Mouse (Mus musculus): ENCODE measurements around the gene Patj. TPM values are rescaled to one million over a fixed set of nuclear protein-coding genes. Genes with fewer than 3 reads are reported as not detected.
A peak's percentile ranks its signal among the peaks of the same experiment; 100 is the strongest.

The Patj gene
- polyA plus RNA-seq, 1 experiment from 2014 or later: 7.5 TPM

- ATAC-seq: no peak
- Histone ChIP-seq H3K9me3 (no peaks in the 10 kb centered on the region), H3K4me1 (replicated peaks) (0 out of 2 replicates have a peak, but pooled peaks cover 2% of the 10 kb centered on the region), H3K36me3 (no peaks in the 10 kb centered on the region), H3K4me2 (replicated peaks) (no peak overlapping the region), H3K27ac (no peak overlapping the region), H3K9ac (replicated peaks) (no peak overlapping the region), H3K4me3 (replicated peaks) (no peak overlapping the region), H3K27me3 (no peaks in the 10 kb centered on the region)
- 94% methylated on average over 5 of the region's 5 CpGs for WGBS
Observed at GRCm38 (mm10) chr4:98450829-98451228, 55.2 kb downstream of the Patj start.

DNA sequence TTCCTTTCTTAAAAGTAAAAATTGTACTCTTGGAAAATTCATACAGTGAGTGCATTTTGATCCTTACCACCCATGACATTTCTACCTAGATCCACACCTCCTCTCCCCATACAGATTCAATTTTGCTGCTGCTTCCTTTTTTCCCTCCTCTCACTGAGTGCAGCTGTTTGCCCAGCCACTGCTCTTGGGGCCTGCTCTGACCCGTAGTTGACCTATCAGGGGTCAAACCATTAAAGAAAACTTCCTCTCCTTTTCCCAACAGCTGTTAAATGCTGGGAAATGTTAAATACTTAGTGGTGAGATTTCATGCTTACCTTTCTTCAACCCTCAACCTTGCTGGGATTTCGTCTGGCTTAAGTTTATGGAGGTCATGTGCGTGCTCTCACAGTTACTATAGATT lies 55.7 kb downstream of the Patj start:
- no peak overlapping the region for H3K9ac ChIP-seq (replicated peaks)
- WGBS: 84% methylated on average over 3 of the region's 3 CpGs
- ATAC-seq: no peak

GRCm38 (mm10) chr4:98452725-98453124 lies 57.1 kb downstream of the Patj start:
- no peak for ATAC-seq
- Histone ChIP-seq H3K9ac (replicated peaks) (no peak overlapping the region), H3K27me3 (no peaks in the 10 kb centered on the region), H3K4me2 (replicated peaks) (no peak overlapping the region), H3K4me1 (replicated peaks) (0 out of 2 replicates have a peak, but pooled peaks cover 2% of the 10 kb centered on the region), H3K27ac (no peak overlapping the region), H3K36me3 (no peaks in the 10 kb centered on the region), H3K9me3 (no peaks in the 10 kb centered on the region), H3K4me3 (replicated peaks) (no peak overlapping the region)
- WGBS: 94% methylated on average over 2 of the region's 2 CpGs

More for the DNA sequence above, 55.7 kb downstream of the Patj start:
- Histone ChIP-seq H3K4me2 (replicated peaks) (no peak overlapping the region), H3K27ac (no peak overlapping the region), H3K36me3 (no peaks in the 10 kb centered on the region), H3K9me3 (no peaks in the 10 kb centered on the region), H3K4me1 (replicated peaks) (0 out of 2 replicates have a peak, but pooled peaks cover 2% of the 10 kb centered on the region), H3K27me3 (no peaks in the 10 kb centered on the region), H3K4me3 (replicated peaks) (no peak overlapping the region)

DNA sequence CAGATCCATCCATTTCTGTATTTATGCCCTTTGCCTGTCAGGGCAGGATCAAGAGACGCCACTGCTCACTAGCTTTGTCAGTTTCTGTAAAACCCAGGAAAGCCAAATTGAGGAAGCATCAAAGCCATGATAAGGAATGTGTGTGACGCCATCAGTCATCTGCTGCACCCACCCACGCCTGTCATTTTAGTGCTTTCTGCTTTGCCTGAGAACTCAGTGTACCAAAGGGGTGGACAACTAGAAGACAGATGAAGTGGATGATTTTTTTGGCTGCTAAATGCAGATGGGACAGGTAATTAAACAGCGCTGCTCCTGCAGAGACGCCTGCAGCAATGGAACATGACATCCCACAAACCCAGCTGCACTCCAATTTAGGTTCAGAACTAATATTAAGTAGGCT lies 57.6 kb downstream of the Patj start:
- ATAC-seq: no peak
- Histone ChIP-seq H3K9me3 (no peaks in the 10 kb centered on the region), H3K27ac (no peak overlapping the region), H3K9ac (replicated peaks) (no peak overlapping the region), H3K4me3 (replicated peaks) (no peak overlapping the region), H3K27me3 (no peaks in the 10 kb centered on the region), H3K4me1 (replicated peaks) (0 out of 2 replicates have a peak, but pooled peaks cover 2% of the 10 kb centered on the region), H3K4me2 (replicated peaks) (no peak overlapping the region), H3K36me3 (no peaks in the 10 kb centered on the region)
- 87% methylated on average over 5 of the region's 5 CpGs for WGBS

DNA sequence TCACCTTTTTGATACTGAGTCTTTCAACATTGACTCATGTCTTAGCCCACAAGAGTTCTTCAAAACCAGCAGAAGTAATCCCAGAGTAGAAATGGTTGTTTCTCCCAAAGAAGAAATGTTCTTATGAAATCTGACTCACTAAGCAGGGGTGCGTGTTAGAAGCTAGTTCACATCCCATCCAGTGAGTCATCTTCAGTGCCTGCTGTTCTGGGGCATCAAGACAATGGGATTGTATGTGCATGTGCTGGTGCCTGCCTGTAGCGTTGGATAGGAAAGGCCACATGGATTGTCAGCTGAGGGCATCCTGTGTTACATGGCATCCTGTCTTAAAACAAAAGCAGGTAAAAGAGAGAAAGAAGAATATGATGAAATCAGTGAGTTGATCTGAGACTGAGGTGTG lies 59.8 kb downstream of the Patj start:
- Histone ChIP-seq H3K27me3 (no peaks in the 10 kb centered on the region), H3K9ac (replicated peaks) (no peak overlapping the region), H3K4me1 (replicated peaks) (0 out of 2 replicates have a peak, but pooled peaks cover 2% of the 10 kb centered on the region), H3K27ac (no peak overlapping the region), H3K9me3 (no peaks in the 10 kb centered on the region), H3K36me3 (no peaks in the 10 kb centered on the region), H3K4me2 (replicated peaks) (no peak overlapping the region), H3K4me3 (replicated peaks) (no peak overlapping the region)
- ATAC-seq: no peak
- WGBS: 94% methylated on average over 2 of the region's 2 CpGs

DNA sequence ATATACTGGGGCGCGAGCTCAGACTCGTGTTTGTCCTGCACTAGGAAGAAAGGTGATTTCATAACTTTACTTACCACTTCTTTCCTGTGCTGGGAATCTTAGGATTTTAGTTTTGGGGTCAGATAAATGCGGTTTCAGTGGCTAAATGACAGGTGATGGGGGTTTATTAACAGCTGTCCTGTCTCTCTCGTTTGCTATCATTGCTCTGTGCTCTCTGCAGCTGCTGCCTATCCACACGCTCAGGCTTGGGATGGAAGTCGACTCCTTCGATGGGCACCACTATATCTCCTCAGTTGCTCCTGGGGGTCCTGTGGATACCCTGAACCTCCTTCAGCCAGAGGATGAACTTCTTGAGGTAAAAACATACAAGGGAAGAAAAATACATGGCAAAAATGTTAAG lies 60.3 kb downstream of the Patj start:
- Histone ChIP-seq H3K27ac (no peak overlapping the region), H3K9ac (replicated peaks) (no peak overlapping the region), H3K36me3 (no peaks in the 10 kb centered on the region), H3K4me2 (replicated peaks) (no peak overlapping the region), H3K4me3 (replicated peaks) (no peak overlapping the region), H3K27me3 (no peaks in the 10 kb centered on the region), H3K9me3 (no peaks in the 10 kb centered on the region), H3K4me1 (replicated peaks) (0 out of 2 replicates have a peak, but pooled peaks cover 2% of the 10 kb centered on the region)
- ATAC-seq: no peak
- WGBS: 94% methylated on average over 8 of the region's 8 CpGs

GRCm38 (mm10) chr4:98461804-98462341 lies 66.3 kb downstream of the Patj start:
- no peak overlapping the region for H3K4me2 ChIP-seq (replicated peaks)
- no peaks in the 10 kb centered on the region for H3K4me1 ChIP-seq (replicated peaks)
- peak; percentile 37; the same call in 1 of the 2 replicates for ATAC-seq
- no peak overlapping the region for H3K4me3 ChIP-seq (replicated peaks)
- no peaks in the 10 kb centered on the region for H3K36me3 ChIP-seq
- WGBS: 96% methylated on average over 2 of the region's 2 CpGs
- H3K27ac ChIP-seq: no peak overlapping the region
- no peaks in the 10 kb centered on the region for H3K27me3 ChIP-seq
- H3K9me3 ChIP-seq: no peaks in the 10 kb centered on the region
- H3K9ac ChIP-seq (replicated peaks): no peak overlapping the region

DNA sequence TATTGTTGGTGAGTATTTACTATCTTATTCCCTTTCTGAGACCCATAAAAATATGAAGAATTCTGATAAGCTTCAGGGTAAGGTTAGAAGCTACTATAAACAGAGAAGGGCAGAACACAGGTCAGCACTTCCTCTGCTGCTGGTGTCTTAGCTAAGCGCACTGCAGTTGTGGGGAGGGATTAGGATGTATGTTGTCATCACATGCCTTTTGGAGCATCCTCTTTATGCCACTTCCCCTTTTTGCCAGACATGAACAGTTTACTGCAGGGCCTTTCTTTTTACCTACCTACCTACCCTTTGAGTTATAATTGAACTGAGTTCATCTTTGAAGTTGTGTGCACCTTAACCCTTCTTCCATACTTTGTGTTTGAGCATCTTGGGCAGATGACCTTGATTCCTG lies 69.9 kb downstream of the Patj start:
- no peak for ATAC-seq
- H3K4me1 ChIP-seq (replicated peaks): no peaks in the 10 kb centered on the region
- no peak overlapping the region for H3K4me2 ChIP-seq (replicated peaks)
- WGBS: 89% methylated on average over 1 of the region's 1 CpGs
- H3K36me3 ChIP-seq: no peaks in the 10 kb centered on the region
- H3K27ac ChIP-seq: no peak overlapping the region
- H3K4me3 ChIP-seq (replicated peaks): no peak overlapping the region
- no peaks in the 10 kb centered on the region for H3K27me3 ChIP-seq
- no peaks in the 10 kb centered on the region for H3K9me3 ChIP-seq
- no peak overlapping the region for H3K9ac ChIP-seq (replicated peaks)

DNA sequence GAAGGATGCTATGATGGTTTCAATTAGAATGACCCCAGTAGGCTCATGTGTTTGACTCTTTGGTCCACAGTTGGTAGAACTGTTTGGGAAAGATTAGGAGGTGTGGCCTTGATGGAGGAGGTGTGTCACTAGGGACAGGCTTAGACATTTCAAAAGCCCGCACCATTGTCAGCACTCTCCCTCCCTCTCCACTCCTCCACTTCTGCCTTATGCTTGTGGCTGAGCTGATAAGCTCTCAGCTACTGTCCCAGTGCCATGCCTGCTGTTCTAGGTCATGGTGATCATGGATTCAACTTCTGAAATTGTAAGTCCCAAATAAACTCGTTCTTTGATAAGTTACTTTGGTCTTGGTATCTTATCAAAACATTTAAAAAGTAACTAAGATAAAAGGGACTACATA lies 70.3 kb downstream of the Patj start:
- Histone ChIP-seq H3K27me3 (no peaks in the 10 kb centered on the region), H3K9me3 (no peaks in the 10 kb centered on the region), H3K4me3 (replicated peaks) (no peak overlapping the region), H3K27ac (no peak overlapping the region), H3K4me2 (replicated peaks) (no peak overlapping the region), H3K36me3 (no peaks in the 10 kb centered on the region), H3K4me1 (replicated peaks) (no peaks in the 10 kb centered on the region), H3K9ac (replicated peaks) (no peak overlapping the region)
- WGBS: 80% methylated on average over 2 of the region's 2 CpGs
- ATAC-seq: no peak

DNA sequence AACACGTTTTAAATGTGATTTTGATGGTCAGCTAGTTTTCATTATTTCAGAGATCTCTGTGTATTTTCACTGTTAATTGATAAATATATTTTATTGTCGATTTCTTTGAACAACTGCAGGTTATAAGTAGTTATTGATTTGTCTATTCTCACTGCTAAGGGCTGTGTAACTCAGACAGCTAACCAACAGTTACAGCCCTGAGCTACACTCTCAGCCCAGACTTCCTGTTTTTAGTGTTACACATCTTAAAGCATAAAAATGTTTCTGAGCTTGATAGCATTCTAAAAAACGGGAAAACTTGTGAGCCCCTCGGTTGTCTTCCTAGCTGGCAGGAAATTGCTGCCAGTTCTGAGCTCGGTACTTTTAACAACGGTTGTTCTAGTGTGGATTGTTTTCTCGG lies 75.8 kb downstream of the Patj start:
- H3K9ac ChIP-seq (replicated peaks): no peak overlapping the region
- H3K36me3 ChIP-seq: no peaks in the 10 kb centered on the region
- H3K27me3 ChIP-seq: no peaks in the 10 kb centered on the region
- H3K27ac ChIP-seq: no peak overlapping the region
- no peak overlapping the region for H3K4me2 ChIP-seq (replicated peaks)
- no peak for ATAC-seq
- 88% methylated on average over 7 of the region's 7 CpGs for WGBS
- no peaks in the 10 kb centered on the region for H3K4me1 ChIP-seq (replicated peaks)
- no peaks in the 10 kb centered on the region for H3K9me3 ChIP-seq
- H3K4me3 ChIP-seq (replicated peaks): no peak overlapping the region

DNA sequence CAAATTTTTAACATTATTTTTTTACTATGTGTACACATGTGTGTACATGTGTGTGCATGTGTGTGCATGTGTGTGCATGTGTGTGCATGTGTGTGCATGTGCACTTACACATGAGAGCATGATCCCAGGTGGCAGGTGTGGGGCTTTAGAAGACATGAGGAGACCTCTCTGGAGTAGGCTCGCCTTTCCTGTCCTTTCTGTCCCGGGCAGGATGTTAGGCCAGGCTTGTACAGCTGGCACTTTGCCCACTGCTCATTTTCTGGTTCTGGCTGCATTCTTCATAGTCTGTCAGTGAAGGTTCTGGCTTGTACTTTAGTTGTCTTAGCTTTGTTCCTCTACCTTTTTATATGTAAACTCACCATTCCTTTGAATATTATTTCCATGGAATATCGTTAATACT lies 77.9 kb downstream of the Patj start:
- ATAC-seq: no peak
- WGBS: 77% methylated on average over 3 of the region's 3 CpGs
- no peak overlapping the region for H3K4me3 ChIP-seq (replicated peaks)
- H3K4me1 ChIP-seq (replicated peaks): no peaks in the 10 kb centered on the region
- no peak overlapping the region for H3K27ac ChIP-seq
- H3K27me3 ChIP-seq: no peaks in the 10 kb centered on the region
- no peaks in the 10 kb centered on the region for H3K9me3 ChIP-seq
- H3K36me3 ChIP-seq: no peaks in the 10 kb centered on the region
- H3K9ac ChIP-seq (replicated peaks): no peak overlapping the region
- H3K4me2 ChIP-seq (replicated peaks): no peak overlapping the region

DNA sequence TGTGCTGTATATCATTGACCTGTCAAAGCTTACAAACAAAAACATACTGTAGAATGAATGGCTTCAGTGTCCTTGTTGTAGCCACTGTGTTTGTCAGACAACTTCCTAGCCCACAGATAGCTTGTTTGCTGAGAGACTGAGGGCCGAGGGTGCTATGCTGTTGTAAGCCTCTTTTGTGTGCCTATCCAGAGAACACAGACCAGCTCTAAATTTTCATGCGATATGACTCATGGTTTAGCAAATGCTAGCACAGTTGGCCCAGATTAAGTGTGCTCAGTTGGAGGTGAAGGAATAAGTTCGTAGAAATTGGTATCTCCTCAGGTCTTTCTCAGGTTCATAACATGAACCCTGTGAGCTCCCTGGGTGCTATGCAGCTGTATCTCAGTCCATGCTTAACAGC lies 82.4 kb downstream of the Patj start:
- ATAC-seq: no peak
- WGBS: 85% methylated on average over 3 of the region's 3 CpGs
- Histone ChIP-seq H3K4me3 (replicated peaks) (no peak overlapping the region), H3K4me2 (replicated peaks) (no peak overlapping the region), H3K9me3 (no peaks in the 10 kb centered on the region), H3K27ac (no peak overlapping the region), H3K9ac (replicated peaks) (no peak overlapping the region), H3K27me3 (no peaks in the 10 kb centered on the region), H3K4me1 (replicated peaks) (no peaks in the 10 kb centered on the region), H3K36me3 (no peaks in the 10 kb centered on the region)

- no peak overlapping the region for H3K4me2 ChIP-seq (replicated peaks)
- H3K4me3 ChIP-seq (replicated peaks): no peak overlapping the region
- no peaks in the 10 kb centered on the region for H3K4me1 ChIP-seq (replicated peaks)
- H3K9ac ChIP-seq (replicated peaks): no peak overlapping the region
- WGBS: 67% methylated on average over 3 of the region's 3 CpGs
- no peaks in the 10 kb centered on the region for H3K36me3 ChIP-seq
- H3K9me3 ChIP-seq: no peaks in the 10 kb centered on the region
- no peak overlapping the region for H3K27ac ChIP-seq
- no peak for ATAC-seq
- no peaks in the 10 kb centered on the region for H3K27me3 ChIP-seq
Observed at GRCm38 (mm10) chr4:98486475-98486874, 90.9 kb downstream of the Patj start.
